Mouse (Mus musculus): ENCODE measurements around the gene Sertad2. TPM values are rescaled to one million over a fixed set of nuclear protein-coding genes. Genes with fewer than 3 reads are reported as not detected.

The Sertad2 gene
- total RNA-seq, 2 experiments from 2014 or later, result 11.1 to 14.2 TPM

DNA sequence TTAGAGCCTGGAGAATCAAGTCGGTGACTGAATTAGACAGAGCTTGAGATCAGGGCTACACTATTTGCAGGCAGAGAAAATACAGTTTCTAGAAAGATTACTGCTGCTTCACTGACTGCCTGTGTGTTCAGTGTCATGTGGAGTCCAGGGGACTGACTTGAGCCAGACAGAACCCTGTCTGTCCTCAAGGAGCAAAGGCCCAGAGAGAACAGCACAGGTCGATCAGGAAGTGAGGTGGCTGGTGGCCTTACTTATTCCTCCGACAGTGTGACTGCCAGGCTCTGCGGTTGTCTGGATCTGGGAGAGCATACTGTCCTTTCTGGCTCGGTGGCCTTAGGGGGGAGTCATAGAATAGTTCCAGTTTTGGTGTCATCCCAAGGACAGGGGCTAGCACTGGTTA, 137.7 kb downstream of the Sertad2 start:
- DNase-seq, result no peak

DNA sequence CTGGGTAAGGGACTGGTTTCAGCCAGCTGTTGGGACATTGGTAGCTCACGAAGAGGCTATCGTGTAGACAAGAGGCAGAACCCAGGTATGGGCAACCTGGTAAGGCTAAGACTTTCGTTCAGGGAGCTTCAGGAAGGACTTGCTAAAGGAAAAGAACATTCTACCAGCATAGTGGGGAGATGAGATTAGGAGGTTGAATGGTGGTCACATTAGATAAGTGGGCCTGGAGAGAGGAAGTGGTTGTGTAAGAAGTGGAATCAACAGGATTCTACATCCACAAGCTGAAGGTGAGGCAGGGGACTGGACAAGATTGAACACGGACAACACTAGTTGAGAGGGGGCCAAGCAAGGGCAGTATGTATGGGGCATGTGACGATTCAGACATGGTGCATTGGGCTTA, 138.6 kb downstream of the Sertad2 start:
- no peak for DNase-seq

DNA sequence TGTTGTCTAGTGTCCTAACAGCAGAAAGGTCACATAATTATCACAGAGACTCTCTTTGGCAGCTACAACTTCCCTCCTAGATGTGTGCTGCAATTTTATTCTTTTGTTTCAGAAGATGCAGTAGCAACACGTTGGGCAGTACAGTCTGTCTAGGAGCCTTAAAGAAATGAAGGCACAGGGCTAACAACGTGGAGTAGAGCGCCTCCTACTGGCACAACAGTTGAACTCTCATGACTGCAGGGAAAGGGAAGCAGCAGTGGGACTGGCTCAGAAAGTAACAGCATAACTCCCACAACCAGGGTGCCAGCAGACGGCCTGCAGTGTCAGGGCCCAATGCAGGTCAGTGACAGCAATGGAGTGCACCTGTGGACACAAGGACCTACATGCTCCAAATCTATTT, 147.9 kb downstream of the Sertad2 start:
- peak; percentile 58 to 66 for DNase-seq

Other genes with a start within 250 kb of the Sertad2 start
- gene Slc1a4, start 210.5 kb upstream of the Sertad2 start, total RNA-seq (2021), result 1 to 10 TPM; 7.9 to 9.1 TPM
- 10 to 100 TPM; 53.3 to 70.6 TPM for gene Aftph, start 198.3 kb downstream of the Sertad2 start, total RNA-seq (2021)